Mouse (Mus musculus): ENCODE data around the gene Grb10.

- no peak for TF ChIP-seq CTCF (IDR thresholded peaks at IDR 0.05; ENCODE audit: borderline replicate concordance, insufficient read depth, low read length)
- no peak for TF ChIP-seq POLR2A (IDR thresholded peaks at IDR 0.05; ENCODE audit: low read depth, low read length)
These were observed 63.8 kb downstream of the Grb10 start for GRCm38 (mm10) chr11:11974591-11975255.
